In genomic region chr10:80848571-80848970, GRCm38 (mm10) we compare ENCODE assay signal across 9 mouse cellular contexts. TPM values are rescaled to one million over a fixed set of nuclear protein-coding genes. Genes with fewer than 3 reads are reported as not detected.
DNase-seq lines count a peak whose midpoint lies in the region; ATAC-seq and TF ChIP-seq lines count a peak whose summit lies in the region.
"Had no signal": no experiment of that assay in that cellular context is flagged by ENCODE, and none has a peak within 500 bp of the region (broad histone marks: within the 10 kb centered on the region; RNA-seq: fewer than 3 reads in every experiment).

No protein-coding gene starts in this region.

- H3K4me3 ChIP-seq in C2C12 (ENCODE audit: insufficient read depth, poor library complexity, severe bottlenecking) = no peak overlapping the region
- H3K4me3 ChIP-seq in liver, embryonic 12.5 days = no peak overlapping the region
- H3K4me3 ChIP-seq: embryonic facial prominence, embryonic 15.5 days had no signal

- no peak overlapping the region for H3K27ac ChIP-seq in liver, embryonic 12.5 days
- H3K27ac ChIP-seq: embryonic facial prominence, embryonic 15.5 days had no signal

- H3K9ac ChIP-seq in liver, embryonic 12.5 days = no peak overlapping the region
- H3K9ac ChIP-seq: embryonic facial prominence, embryonic 15.5 days had no signal

- peaks cover 20% of the 10 kb centered on the region for H3K27me3 ChIP-seq in C2C12 (ENCODE audit: control insufficient read depth, insufficient read depth, insufficient read length)
- peaks cover 39% of the 10 kb centered on the region for H3K27me3 ChIP-seq in liver, embryonic 12.5 days (replicated peaks)

- H3K4me2 ChIP-seq in liver, embryonic 12.5 days = peak overlapping the region; percentile 28; the same call in 1 of the 2 replicates
- H3K4me2 ChIP-seq: embryonic facial prominence, embryonic 15.5 days had no signal

- H3K79me3 ChIP-seq in C2C12 (ENCODE audit: low read depth) = peaks cover 6% of the 10 kb centered on the region

- peaks cover 28% of the 10 kb centered on the region for H3K36me3 ChIP-seq in C2C12 (ENCODE audit: control insufficient read depth, insufficient read depth)
- peaks cover 36% of the 10 kb centered on the region for H3K36me3 ChIP-seq in liver, embryonic 12.5 days

- ATAC-seq in liver, embryonic 12.5 days = peak; percentile 77

- H3ac ChIP-seq in C2C12 (ENCODE audit: control insufficient read depth, insufficient read length, low read depth) = no peak overlapping the region

- peak; percentile 95 for DNase-seq in R1 (ENCODE audit: low read depth, low spot score)
- peak; percentile 70 for DNase-seq in gastrocnemius, postnatal 25 days
- peak; percentile 77 for DNase-seq in skeletal muscle tissue, adult 2 months (ENCODE audit: low read depth, low spot score)
- DNase-seq in urinary bladder, postnatal 10 days (ENCODE audit: low spot score) = no peak
- no peak for DNase-seq in layer of hippocampus, postnatal 25 days (ENCODE audit: extremely low spot score in 1 of 2, low spot score in 1 of 2)
- DNase-seq in left cerebral cortex, adult 8-10 months (ENCODE audit: low spot score in 2 of 2) = no peak

- H3K4me1 ChIP-seq in liver, embryonic 12.5 days = peaks cover 47% of the 10 kb centered on the region

- no peak for TF ChIP-seq CTCF in C2C12 (IDR thresholded peaks at IDR 0.05; ENCODE audit: control insufficient read depth, insufficient read depth, insufficient read length)

- 3% methylated on average over 10 of the region's 10 CpGs for WGBS in liver, embryonic 12.5 days (ENCODE audit: insufficient replicate concordance)

- no peaks in the 10 kb centered on the region for H3K9me3 ChIP-seq in liver, embryonic 12.5 days (replicated peaks)
- H3K9me3 ChIP-seq: embryonic facial prominence, embryonic 15.5 days had no signal

- peaks cover 9% of the 10 kb centered on the region for H3K79me2 ChIP-seq in C2C12 (ENCODE audit: control insufficient read depth, insufficient read depth)

TF ChIP-seq in C2C12, 6 proteins besides CTCF, POLR2A, EP300 and RAD21:
- TF ChIP-seq FOSL1 (IDR thresholded peaks at IDR 0.05; ENCODE audit: insufficient read depth, low read length, poor library complexity, severe bottlenecking) (no peak), USF1 (IDR thresholded peaks at IDR 0.05; ENCODE audit: low read depth) (peak; percentile 20)

RNA-seq across cellular contexts. Expression of gene Lingo3, which starts 4.7 kb away (rescaled TPM):
- polyA plus RNA-seq in C2C12 (2012; fragmentation: generic; extraction: Trizol) = 0.05 TPM
- total RNA-seq in gastrocnemius, postnatal 25 days (2021) = 10 to 100 TPM; 13.3 to 15.5 TPM
- polyA plus RNA-seq in liver, embryonic 12.5 days (2016; fragmentation: Nextera tagmentation; extraction: Ambion mirVana) = not detected in 2 replicates
- 10 to 100 TPM; 38.3 to 39.9 TPM for total RNA-seq in layer of hippocampus, postnatal 25 days (2021)
- 10 to 100 TPM; 46.4 to 64.4 (median 48.1) TPM for total RNA-seq in left cerebral cortex, adult 8-10 months (2022)

RNA-seq across cellular contexts. Expression of gene Lsm7, which starts 6.4 kb away (rescaled TPM):
- polyA plus RNA-seq in C2C12 (2012; fragmentation: generic; extraction: Trizol) = 297 TPM
- 10 to 100 TPM; 19.0 to 22.3 TPM for total RNA-seq in gastrocnemius, postnatal 25 days (2021)
- polyA plus RNA-seq in liver, embryonic 12.5 days (2016; fragmentation: Nextera tagmentation; extraction: Ambion mirVana) = 235 and 245 TPM in 2 replicates
- 10 to 100 TPM; 41.5 to 43.8 TPM for total RNA-seq in layer of hippocampus, postnatal 25 days (2021)
- total RNA-seq in left cerebral cortex, adult 8-10 months (2022) = 10 to 100 TPM; 35.4 to 57.9 (median 48.2) TPM

RNA-seq across cellular contexts. Expression of gene Sppl2b, which starts 6.5 kb away (rescaled TPM):
- 31.2 TPM for polyA plus RNA-seq in C2C12 (2012; fragmentation: generic; extraction: Trizol)
- 10 to 100 TPM; 21.7 to 23.6 TPM for total RNA-seq in gastrocnemius, postnatal 25 days (2021)
- polyA plus RNA-seq in liver, embryonic 12.5 days (2016; fragmentation: Nextera tagmentation; extraction: Ambion mirVana) = 66.1 and 70.5 TPM in 2 replicates
- 10 to 100 TPM; 61.5 to 65.7 TPM for total RNA-seq in layer of hippocampus, postnatal 25 days (2021)
- 10 to 100 TPM; 42.1 to 52.3 (median 46.0) TPM for total RNA-seq in left cerebral cortex, adult 8-10 months (2022)

RNA-seq across cellular contexts. Expression of gene Oaz1, which starts 22.1 kb away (rescaled TPM):
- 1,494 TPM for polyA plus RNA-seq in C2C12 (2012; fragmentation: generic; extraction: Trizol)
- 100 to 1,000 TPM; 651 to 657 TPM for total RNA-seq in gastrocnemius, postnatal 25 days (2021)
- 1,528 and 1,635 TPM in 2 replicates for polyA plus RNA-seq in liver, embryonic 12.5 days (2016; fragmentation: Nextera tagmentation; extraction: Ambion mirVana)
- 100 to 1,000 TPM; 491 to 550 TPM for total RNA-seq in layer of hippocampus, postnatal 25 days (2021)
- 100 to 1,000 TPM; 505 to 586 (median 560) TPM for total RNA-seq in left cerebral cortex, adult 8-10 months (2022)

RNA-seq across cellular contexts. Expression of gene Tmprss9, which starts 23.1 kb away (rescaled TPM):
- 0.02 TPM for polyA plus RNA-seq in C2C12 (2012; fragmentation: generic; extraction: Trizol)
- total RNA-seq in gastrocnemius, postnatal 25 days (2021) = not detected
- polyA plus RNA-seq in liver, embryonic 12.5 days (2016; fragmentation: Nextera tagmentation; extraction: Ambion mirVana) = 0.04 and 0.05 TPM in 2 replicates
- under 1 TPM; 0.40 to 0.62 TPM for total RNA-seq in layer of hippocampus, postnatal 25 days (2021)
- under 1 TPM; 0.22 to 0.60 (median 0.39) TPM for total RNA-seq in left cerebral cortex, adult 8-10 months (2022)

Comparison
In these comparisons a context has a peak if more than half of its experiments do, and no peak if none do; other contexts are left out.
1. DNase-seq: peak in R1 (single experiment), gastrocnemius, postnatal 25 days (single experiment) and skeletal muscle tissue, adult 2 months (single experiment); none in urinary bladder, postnatal 10 days (single experiment), layer of hippocampus, postnatal 25 days (0 of 2) and left cerebral cortex, adult 8-10 months (0 of 2).